Mouse (Mus musculus): ENCODE data around the gene Ugt8a. TPM values are rescaled to one million over a fixed set of nuclear protein-coding genes. Genes with fewer than 3 reads are reported as not detected.

Ugt8a gene
- polyA plus RNA-seq (2012; rRNA removed), result 24.1 and 27.5 TPM in 2 replicates

DNA sequence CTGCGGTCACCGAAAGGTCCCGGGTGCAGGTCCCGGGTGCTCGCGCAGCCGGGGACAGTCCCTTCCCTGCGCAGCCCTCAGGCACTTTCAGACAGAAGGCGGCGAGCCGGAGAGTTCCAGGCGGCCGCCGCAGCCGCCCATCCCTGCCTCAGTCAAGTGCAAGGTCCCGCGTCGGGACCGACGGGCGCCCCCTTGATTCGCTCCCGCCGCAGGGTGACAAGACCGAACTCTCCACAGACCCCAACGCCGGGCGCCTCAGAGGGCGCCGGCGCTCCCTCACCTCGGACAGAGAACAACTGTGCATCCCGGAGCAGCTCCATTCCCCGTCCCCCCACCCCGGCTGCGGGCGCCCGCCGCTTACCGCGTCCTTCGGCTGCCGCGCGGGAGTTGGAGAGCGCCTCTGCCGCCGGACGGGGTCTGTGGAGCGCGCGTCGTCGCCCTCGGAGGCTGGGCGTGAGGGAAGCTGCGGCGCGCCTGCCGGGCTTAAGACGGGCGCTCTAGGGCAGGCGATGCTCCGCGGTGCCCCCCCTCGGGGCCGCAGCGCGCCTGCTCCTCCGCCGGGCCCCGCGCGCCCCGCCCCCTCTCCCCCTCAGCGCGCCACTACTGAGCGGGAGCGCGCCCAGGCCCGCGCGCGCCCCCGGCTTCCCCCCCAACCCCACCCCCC is at the start of gene Ugt8a:
Gene Ugt8a (minus strand): TSS at position 528 of the 664 bp plus-strand sequence.
- peak in 1 of 2 experiments; percentile 20 for DNase-seq (ENCODE audit: extremely low spot score in 1 of 2, low spot score in 1 of 2)

DNA sequence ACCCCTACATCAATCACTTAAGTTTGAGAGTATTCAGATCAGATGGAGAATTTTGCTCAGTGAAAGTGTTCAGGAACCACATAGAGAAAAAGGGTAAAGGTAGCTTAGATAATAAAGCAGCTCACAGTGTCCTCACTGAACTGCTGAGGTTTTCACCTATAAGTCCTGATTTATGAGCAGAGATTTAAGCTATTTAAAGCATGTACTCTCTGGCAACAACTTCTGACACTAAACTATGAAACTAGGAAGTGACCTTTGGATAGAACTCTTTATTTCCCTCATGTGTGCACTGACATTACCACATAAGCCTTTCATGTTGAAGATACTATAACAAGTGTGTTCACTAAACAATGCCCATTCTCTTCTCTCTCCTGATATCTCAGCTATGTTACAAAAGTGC is 48.2 kb upstream of the Ugt8a start:
- no peak for DNase-seq (ENCODE audit: extremely low spot score in 1 of 2, low spot score in 1 of 2)

DNA sequence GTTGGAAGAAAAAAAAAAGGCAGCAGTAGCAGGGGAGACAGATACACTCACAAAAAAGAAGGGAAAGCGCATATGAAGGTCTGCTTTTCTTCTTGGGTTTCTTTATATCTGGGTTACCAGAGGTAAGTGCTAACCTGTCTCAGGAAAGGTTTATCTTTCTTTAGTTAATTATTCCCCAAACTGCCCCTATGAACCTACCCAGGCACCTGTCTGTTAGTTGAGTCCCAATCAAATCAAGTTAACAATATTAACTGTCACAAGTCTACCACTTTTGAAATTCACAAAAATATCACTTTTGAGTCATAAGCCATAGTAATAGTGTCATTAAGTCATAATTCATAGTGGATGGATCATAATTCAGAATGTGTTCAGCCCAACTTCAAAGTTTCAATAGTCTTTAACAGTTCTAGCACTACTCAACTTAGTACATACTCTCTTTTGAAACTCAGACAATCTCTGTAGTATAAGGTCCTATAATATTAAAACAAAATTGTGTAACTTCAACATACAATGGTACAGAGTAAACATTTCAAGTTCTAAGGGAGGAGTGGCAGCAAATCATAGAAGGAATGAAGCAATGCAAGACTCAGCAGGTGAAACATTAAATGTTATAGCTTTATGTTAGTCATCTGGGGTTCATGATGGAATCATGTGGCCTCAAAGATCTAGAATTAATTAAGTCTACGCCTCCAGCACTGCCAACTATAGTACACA is 45.4 kb upstream of the Ugt8a start:
- no peak for DNase-seq (ENCODE audit: extremely low spot score in 1 of 2, low spot score in 1 of 2)

DNA sequence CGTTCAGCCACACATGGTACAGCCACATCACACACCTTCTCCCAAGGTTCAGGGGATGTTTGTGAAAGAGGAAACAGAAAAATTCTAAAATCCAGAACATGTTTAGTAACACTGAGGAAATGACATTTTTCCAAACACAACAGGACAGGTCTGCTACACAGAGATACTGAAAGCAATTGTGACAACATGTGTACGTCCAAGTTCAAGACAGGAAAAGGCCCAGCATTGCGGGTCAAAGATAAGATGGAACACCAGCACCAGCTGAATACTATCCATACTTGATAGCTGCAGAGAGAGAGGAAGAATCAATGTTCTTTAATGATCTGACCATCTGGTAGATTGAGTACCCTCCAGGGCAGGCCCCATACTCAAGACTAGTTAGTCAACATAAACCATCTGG is 41.1 kb upstream of the Ugt8a start:
- no peak for DNase-seq (ENCODE audit: extremely low spot score in 1 of 2, low spot score in 1 of 2)

DNA sequence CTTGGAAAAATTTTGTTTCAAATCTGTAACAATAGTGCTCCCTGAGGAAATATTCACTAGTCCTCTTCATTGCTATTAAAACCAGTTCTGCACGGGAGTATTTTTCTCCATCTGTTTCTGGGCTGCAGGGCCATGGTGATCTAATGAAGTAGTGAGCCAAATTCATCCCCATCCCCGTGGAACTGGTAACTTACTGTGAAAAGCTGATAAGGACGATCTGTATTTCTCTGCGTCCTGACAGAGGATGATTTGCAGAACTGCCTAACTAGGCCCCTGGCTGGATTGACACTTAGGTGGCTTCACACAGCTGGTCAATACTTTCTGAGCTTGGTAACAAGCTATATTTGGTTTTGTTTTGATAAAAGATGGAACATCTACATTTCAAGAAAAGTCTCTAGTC is 37.5 kb upstream of the Ugt8a start:
- no peak for DNase-seq (ENCODE audit: extremely low spot score in 1 of 2, low spot score in 1 of 2)

DNA sequence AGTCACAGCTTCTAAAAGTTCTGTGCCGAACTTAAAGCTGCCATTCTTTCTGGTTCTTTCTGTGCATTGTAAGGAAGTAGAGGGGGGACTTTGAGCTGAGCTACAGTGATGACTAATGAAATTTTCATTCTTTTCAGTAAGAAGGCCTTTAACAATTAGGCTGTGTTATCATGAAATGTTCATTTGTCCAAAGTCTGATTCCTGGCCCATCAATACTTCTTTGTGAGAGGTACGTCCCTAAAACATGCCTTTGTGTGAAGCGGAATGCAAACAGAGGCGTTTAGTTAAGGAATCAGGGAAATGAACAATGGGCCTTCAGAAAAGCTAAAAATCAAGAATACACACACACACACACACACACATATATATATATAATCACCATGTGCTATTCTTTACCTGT is 31.0 kb upstream of the Ugt8a start:
- DNase-seq (ENCODE audit: extremely low spot score in 1 of 2, low spot score in 1 of 2), result peak in 1 of 2 experiments; percentile 3

GRCm38 (mm10) chr3:125956196-125956885 is 17.9 kb upstream of the Ugt8a start:
- DNase-seq (ENCODE audit: extremely low spot score in 1 of 2, low spot score in 1 of 2), result no peak

DNA sequence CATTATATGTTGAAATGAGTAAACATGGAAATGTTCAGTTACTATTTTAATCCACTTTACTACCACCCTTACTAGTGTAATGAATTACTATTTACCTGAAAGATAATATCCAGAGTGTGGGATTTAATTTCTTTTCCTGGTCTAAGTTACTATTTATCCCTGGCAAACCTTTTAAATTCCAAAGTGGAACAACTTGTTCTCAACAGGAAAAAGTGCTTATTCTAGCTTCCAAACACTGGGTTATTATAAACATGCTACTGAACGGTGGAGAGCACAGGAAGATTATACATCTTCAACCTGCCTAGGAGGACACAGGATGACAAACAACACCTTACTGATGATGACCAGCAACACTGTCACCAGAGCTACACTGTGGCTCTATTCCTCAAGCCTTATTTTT is 16.5 kb upstream of the Ugt8a start:
- no peak for DNase-seq (ENCODE audit: extremely low spot score in 1 of 2, low spot score in 1 of 2)

DNA sequence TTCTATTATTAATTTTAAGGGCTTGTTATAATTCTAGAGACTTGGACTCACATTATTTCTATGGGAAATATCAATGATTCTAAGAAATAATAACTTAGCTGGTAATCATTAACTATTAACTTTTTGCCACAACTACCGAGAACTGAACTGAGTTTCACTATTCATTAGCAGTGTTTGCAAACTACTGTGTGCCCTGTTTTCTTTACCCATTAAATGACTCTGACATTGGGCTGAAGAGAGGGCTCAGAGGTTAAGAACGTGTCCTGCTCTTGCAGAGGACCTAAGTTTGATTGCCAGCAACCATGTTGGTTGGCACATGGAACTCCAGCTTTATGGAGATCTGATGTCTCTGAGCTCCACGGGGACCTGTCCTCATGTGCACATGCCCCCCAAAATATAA is 2.4 kb upstream of the Ugt8a start:
- no peak for DNase-seq (ENCODE audit: extremely low spot score in 1 of 2, low spot score in 1 of 2)

- peak in 1 of 2 experiments; percentile 42 for DNase-seq (ENCODE audit: extremely low spot score in 1 of 2, low spot score in 1 of 2)
Observed at GRCm38 (mm10) chr3:125938756-125939109, 314 bp upstream of the Ugt8a start.

DNA sequence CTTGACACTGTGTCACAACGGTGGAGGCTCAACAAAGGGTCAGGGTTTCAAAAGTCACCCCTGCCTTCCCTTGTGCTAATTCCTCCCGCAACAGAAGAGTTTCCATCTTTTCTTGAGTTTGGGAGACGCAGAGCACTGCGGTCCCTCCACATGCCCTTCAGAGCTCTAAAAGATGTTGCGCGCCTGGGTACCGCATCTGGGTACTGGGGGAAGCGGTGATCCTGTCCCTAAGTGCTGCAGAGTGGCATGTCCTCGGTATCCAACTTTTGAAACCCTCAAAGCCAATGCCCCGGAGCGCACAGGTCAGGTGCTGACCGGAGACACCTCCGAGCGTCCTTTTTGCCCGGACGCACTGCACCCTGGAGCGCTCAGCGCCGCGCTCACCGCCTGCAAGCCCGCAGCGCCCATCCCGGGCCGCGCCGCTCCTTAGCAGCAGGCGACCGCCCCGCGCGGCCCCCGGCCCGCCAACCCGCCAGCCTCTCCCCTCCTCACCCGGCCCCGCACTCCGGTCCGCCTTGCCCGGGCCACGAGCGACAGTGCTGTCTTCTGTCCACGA is 805 bp downstream of the Ugt8a start:
- DNase-seq (ENCODE audit: extremely low spot score in 1 of 2, low spot score in 1 of 2), result no peak

DNA sequence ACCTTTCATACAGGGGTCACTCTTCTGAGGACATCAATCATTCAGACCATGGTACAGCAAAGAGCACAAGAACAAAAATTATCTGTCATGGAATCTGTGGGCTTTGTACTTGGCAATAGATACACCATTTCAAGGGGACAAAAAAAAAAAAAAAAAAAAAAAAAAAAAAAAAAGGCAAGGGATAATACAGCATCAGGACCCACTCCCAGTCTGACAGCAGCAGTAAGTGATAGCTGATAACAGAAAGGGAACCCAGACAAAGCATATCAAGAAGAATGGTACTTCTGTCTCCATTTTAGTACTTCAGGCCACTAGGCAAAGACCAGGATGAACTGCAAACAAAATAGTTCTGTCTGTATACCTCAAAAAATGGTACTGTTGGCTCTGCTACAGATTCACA is 2.6 kb downstream of the Ugt8a start:
- DNase-seq (ENCODE audit: extremely low spot score in 1 of 2, low spot score in 1 of 2), result no peak

- no peak for DNase-seq (ENCODE audit: extremely low spot score in 1 of 2, low spot score in 1 of 2)
Observed at GRCm38 (mm10) chr3:125932594-125933237, 5.7 kb downstream of the Ugt8a start.

GRCm38 (mm10) chr3:125931059-125931458 is 7.4 kb downstream of the Ugt8a start:
- DNase-seq (ENCODE audit: extremely low spot score in 1 of 2, low spot score in 1 of 2), result no peak

DNA sequence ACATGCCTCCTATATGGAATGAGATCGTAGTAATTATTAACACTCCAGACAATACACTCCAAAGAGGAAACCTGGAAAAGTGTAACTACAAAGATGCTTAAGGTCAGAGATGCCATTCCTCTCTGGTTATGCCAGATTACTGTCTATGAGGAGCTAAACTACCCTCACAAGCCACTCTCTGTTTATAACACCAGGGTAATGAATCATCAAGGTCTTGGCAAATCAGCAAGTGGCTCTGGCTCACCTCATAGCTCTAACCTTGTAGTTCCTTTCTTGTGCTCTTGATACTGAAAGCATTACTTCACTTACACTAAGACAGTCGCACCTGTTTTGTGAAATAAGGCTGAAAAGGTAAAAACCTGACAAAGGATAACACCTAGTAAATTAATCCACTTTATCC is 17.5 kb downstream of the Ugt8a start:
- no peak for DNase-seq (ENCODE audit: extremely low spot score in 1 of 2, low spot score in 1 of 2)

DNA sequence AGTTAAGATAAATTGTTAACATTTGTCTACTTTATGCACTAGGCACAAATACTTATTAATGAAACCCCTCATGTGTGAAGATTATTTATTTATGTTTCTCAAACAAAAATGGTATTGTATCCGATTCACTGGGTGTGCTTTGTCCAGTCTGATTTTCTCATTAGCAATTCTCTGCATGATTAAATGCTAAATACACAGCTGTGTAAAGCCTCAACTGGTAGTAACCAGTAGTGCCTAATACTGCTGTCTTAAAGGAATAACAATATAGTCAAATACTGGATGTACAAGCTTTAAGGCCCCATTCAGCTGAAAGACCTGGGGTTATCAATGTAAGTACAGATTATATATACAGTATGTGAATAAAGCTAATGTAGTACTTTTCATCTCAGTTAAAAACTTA is 39.4 kb downstream of the Ugt8a start:
- no peak for DNase-seq (ENCODE audit: extremely low spot score in 1 of 2, low spot score in 1 of 2)

- DNase-seq (ENCODE audit: extremely low spot score in 1 of 2, low spot score in 1 of 2), result no peak
Observed at GRCm38 (mm10) chr3:125887109-125887508, 51.3 kb downstream of the Ugt8a start.

- DNase-seq (ENCODE audit: extremely low spot score in 1 of 2, low spot score in 1 of 2), result no peak
Observed at GRCm38 (mm10) chr3:125884879-125885278, 53.5 kb downstream of the Ugt8a start.

DNA sequence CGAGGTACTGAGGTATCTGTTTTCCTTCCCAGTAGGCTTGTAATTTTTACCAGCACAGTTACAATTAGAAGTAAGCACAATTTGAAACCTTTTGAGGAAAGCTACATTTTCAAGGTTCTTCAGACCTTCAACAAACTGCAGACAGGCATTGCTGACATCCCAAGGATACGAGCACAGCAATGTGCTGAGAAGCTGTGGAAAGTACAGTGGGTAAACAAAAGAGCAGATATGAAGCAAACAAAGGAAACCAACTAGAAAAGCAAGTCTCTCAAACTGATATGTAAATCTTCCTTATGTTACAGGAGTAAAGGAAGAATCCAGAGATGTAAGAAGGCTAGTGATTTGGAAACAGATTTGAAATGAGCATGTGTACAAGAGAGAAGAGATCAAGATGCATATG is 54.0 kb downstream of the Ugt8a start:
- DNase-seq (ENCODE audit: extremely low spot score in 1 of 2, low spot score in 1 of 2), result no peak

DNA sequence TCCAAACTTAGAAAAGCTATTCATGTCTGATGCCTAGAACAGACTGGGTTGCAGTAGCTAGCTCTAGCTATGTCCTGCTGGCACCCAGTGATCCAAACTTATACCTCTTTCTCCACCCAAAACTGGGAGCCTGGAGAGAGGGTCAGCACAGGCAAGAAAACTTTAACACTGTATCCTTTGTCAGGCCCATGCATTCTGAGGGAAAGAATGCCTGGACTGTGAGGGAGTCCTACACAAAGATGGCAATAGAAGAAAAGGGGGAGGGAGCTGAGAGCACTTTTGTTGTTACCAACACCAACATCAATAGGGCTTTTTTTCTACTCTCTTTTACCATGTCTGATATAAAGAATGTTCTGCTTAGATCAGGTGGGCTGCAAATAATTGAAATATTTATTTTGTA is 55.4 kb downstream of the Ugt8a start:
- DNase-seq (ENCODE audit: extremely low spot score in 1 of 2, low spot score in 1 of 2), result no peak

DNA sequence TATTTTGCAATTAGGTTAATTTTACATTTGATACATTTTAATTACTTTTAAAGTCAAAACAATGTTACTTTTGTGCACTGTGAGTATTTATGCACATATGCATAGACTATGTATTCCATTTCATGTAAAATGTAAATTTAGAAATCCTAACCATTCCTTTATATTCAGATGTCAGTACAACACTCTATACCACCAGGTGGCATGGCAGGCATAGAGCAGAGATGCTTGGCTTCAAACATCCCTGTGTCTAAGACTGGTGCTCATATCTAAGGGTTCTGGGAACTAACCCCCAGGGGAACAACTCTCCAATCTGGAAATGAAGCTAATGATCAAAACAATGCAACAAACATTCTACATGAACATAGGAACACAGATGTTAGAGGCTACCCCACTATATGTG is 56.6 kb downstream of the Ugt8a start:
- DNase-seq (ENCODE audit: extremely low spot score in 1 of 2, low spot score in 1 of 2), result peak in 1 of 2 experiments; percentile 23

Measured in frontal cortex, adult 2 months (tissue).